Mouse (Mus musculus): ENCODE measurements at regions not wholly inside any gene's neighbourhood (a gene's known extent, or its start where the extent isn't known, plus 50 kb on each side); places are given as distances from the start of the nearest gene placed in this dataset.

DNA sequence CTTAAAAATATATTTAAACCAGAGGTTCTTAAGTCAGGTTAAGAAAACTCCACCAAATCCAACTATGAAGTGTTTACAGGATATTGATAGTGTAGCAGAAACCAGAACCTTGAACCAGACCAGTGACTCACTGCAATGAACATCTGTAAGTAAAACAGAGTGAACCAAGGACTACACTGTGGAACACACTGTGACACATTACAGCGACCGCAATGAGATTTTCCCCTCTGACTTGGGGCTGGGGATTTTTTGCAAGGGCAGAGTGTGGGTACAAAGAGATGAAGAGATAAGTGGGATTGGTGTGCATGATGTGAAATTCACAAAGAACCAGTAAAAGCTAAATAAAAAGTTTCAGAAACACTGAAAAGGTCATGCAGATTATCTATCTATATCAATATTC lies 73.0 kb upstream of the Nrn1 start:
- TF ChIP-seq MAX (IDR thresholded peaks at IDR 0.05; ENCODE audit: low read length) (no peak), POLR2AphosphoS2 (IDR thresholded peaks at IDR 0.05; ENCODE audit: low read length) (no peak), CTCF (IDR thresholded peaks at IDR 0.05 in 2 of 3, conservative IDR thresholded peaks at IDR 0.05 in 1 of 3; ENCODE audit: control insufficient read depth in 1 of 3, insufficient read depth in 1 of 3, low read depth in 2 of 3, low read length in 3 of 3, poor library complexity in 1 of 3, severe bottlenecking in 1 of 3) (no peak)
